Mouse (Mus musculus) retina, adult 2 months (tissue): ENCODE results near the gene Ap5z1.

Source experiments
- DNase-seq: peaks from one replicate; pipeline ENCODE4 v3.0.0-alpha.2; 2012; ENCODE audit warnings: low read depth, low spot score

Ap5z1 gene

GRCm38 (mm10) chr5:142518973-142519372 lies 55.2 kb downstream of the Ap5z1 start:
- DNase-seq = no peak

GRCm38 (mm10) chr5:142520360-142520759 lies 56.6 kb downstream of the Ap5z1 start:
- no peak for DNase-seq

GRCm38 (mm10) chr5:142521195-142521866 lies 57.6 kb downstream of the Ap5z1 start:
- DNase-seq = no peak

- DNase-seq = peak; percentile 77
These were observed 61.1 kb downstream of the Ap5z1 start for GRCm38 (mm10) chr5:142524711-142525464.
